Comparison of ENCODE assay signal across 10 mouse cellular contexts in the genomic region with DNA sequence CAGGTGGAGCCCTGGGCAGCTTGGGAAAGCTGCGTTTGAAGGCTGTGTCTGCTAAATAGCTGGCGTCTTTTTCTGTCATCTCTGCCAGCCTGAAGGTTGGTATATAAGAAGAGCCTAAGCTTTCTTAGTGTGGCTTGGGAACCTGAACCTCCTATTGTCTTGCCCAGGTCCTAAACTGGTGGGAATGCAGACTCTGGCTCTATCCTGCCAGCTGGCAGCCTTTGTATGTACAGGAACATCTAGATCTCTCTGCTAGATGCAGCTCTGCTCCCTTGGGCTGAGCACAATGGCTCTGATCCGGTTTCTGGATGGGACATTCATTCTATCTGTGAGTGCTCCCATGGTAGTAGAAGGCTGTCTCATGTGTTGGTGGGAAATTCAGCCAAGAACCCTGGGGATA. TPM values are rescaled to one million over a fixed set of nuclear protein-coding genes. Genes with fewer than 3 reads are reported as not detected.
DNase-seq lines count a peak whose midpoint lies in the region; ATAC-seq lines count a peak whose summit lies in the region.
"Had no signal": no experiment of that assay in that cellular context is flagged by ENCODE, and none has a peak within 500 bp of the region (broad histone marks: within the 10 kb centered on the region; RNA-seq: fewer than 3 reads in every experiment).

No protein-coding gene starts in this region.

- no peak for ATAC-seq in lung, embryonic 16.5 days (ENCODE audit: low read depth)
- ATAC-seq in limb, embryonic 12.5 days (ENCODE audit: insufficient number of reproducible peaks, insufficient read depth, low FRiP score, low TSS enrichment, low read depth), result no peak
- no peak for ATAC-seq in stomach, embryonic 16.5 days (ENCODE audit: insufficient read depth, low FRiP score)
- ATAC-seq: Patski had no signal

- peak overlapping the region; percentile 22; the same call in 1 of the 2 replicates for H3K9ac ChIP-seq in lung, embryonic 16.5 days (ENCODE audit: low read length)
- peak overlapping the region; percentile 54 for H3K9ac ChIP-seq in limb, embryonic 12.5 days (replicated peaks)
- peak overlapping the region; percentile 46 for H3K9ac ChIP-seq in stomach, embryonic 16.5 days (ENCODE audit: low read length)

- no peaks in the 10 kb centered on the region for H3K36me3 ChIP-seq in lung, embryonic 16.5 days (ENCODE audit: control insufficient read depth, insufficient read depth, low read length)
- H3K36me3 ChIP-seq in heart, embryonic 10.5 days, result peaks cover 5% of the 10 kb centered on the region; the same call in 1 of the 2 replicates
- H3K36me3 ChIP-seq in limb, embryonic 12.5 days, result peaks cover 18% of the 10 kb centered on the region
- H3K36me3 ChIP-seq in stomach, embryonic 16.5 days (ENCODE audit: control insufficient read depth, insufficient read depth, low read length), result no peaks in the 10 kb centered on the region

- H3K4me1 ChIP-seq in lung, embryonic 16.5 days (replicated peaks; ENCODE audit: control insufficient read depth, insufficient read depth, low read length), result peaks cover 15% of the 10 kb centered on the region
- H3K4me1 ChIP-seq in heart, embryonic 10.5 days, result peaks cover 65% of the 10 kb centered on the region
- peaks cover 58% of the 10 kb centered on the region for H3K4me1 ChIP-seq in limb, embryonic 12.5 days (replicated peaks)
- H3K4me1 ChIP-seq in stomach, embryonic 16.5 days (ENCODE audit: control insufficient read depth, insufficient read depth, low read length), result peaks cover 26% of the 10 kb centered on the region

- 56% methylated on average over 3 of the region's 3 CpGs for WGBS in lung, embryonic 16.5 days
- WGBS in heart, embryonic 10.5 days, result 67% methylated on average over 3 of the region's 3 CpGs
- 62% methylated on average over 3 of the region's 3 CpGs for WGBS in limb, embryonic 12.5 days
- WGBS in stomach, embryonic 16.5 days, result 45% methylated on average over 3 of the region's 3 CpGs

- peak overlapping the region; percentile 57 for H3K4me3 ChIP-seq in lung, embryonic 16.5 days (ENCODE audit: low read length)
- H3K4me3 ChIP-seq in heart, embryonic 10.5 days, result peak overlapping the region; percentile 67
- peak overlapping the region; percentile 56 for H3K4me3 ChIP-seq in limb, embryonic 12.5 days (replicated peaks)
- peak overlapping the region; percentile 64 for H3K4me3 ChIP-seq in stomach, embryonic 16.5 days (replicated peaks; ENCODE audit: low read length)

- H3K27me3 ChIP-seq in lung, embryonic 16.5 days (ENCODE audit: control insufficient read depth, insufficient read depth, low read depth, low read length), result peaks cover 11% of the 10 kb centered on the region
- peaks cover 19% of the 10 kb centered on the region for H3K27me3 ChIP-seq in heart, embryonic 10.5 days (ENCODE audit: insufficient read depth, poor library complexity, severe bottlenecking)
- H3K27me3 ChIP-seq in limb, embryonic 12.5 days, result peaks cover 22% of the 10 kb centered on the region
- H3K27me3 ChIP-seq in stomach, embryonic 16.5 days (ENCODE audit: control insufficient read depth, insufficient read depth, low read length), result no peaks in the 10 kb centered on the region; the same call in 1 of the 2 replicates
- H3K27me3 ChIP-seq: Patski had no signal

- DNase-seq in lung, postnatal 4 days, result no peak
- no peak for DNase-seq in heart, embryonic 10.5 days (ENCODE audit: low spot score)
- no peak for DNase-seq in adrenal gland, adult 18-20 months (ENCODE audit: low spot score in 2 of 2)
- DNase-seq in right cerebral cortex, postnatal 36 days (ENCODE audit: low spot score in 2 of 2), result no peak
- no peak for DNase-seq in adipocyte (ENCODE audit: low spot score)

- H3K4me2 ChIP-seq in lung, embryonic 16.5 days (ENCODE audit: low read depth, low read length), result peak overlapping the region; percentile 44
- peak overlapping the region; percentile 65 for H3K4me2 ChIP-seq in limb, embryonic 12.5 days
- H3K4me2 ChIP-seq in stomach, embryonic 16.5 days (ENCODE audit: low read depth, low read length), result peak overlapping the region; percentile 59

- H3K9me3 ChIP-seq in lung, embryonic 16.5 days (ENCODE audit: control insufficient read depth, low read length), result no peaks in the 10 kb centered on the region
- no peaks in the 10 kb centered on the region for H3K9me3 ChIP-seq in heart, embryonic 10.5 days
- H3K9me3 ChIP-seq in limb, embryonic 12.5 days, result no peaks in the 10 kb centered on the region
- H3K9me3 ChIP-seq in stomach, embryonic 16.5 days (replicated peaks; ENCODE audit: control insufficient read depth, low read length), result no peaks in the 10 kb centered on the region

- H3K27ac ChIP-seq in lung, embryonic 16.5 days (ENCODE audit: low read length), result no peak overlapping the region
- H3K27ac ChIP-seq in heart, embryonic 10.5 days, result peak overlapping the region; percentile 85
- no peak overlapping the region for H3K27ac ChIP-seq in limb, embryonic 12.5 days
- H3K27ac ChIP-seq in stomach, embryonic 16.5 days (ENCODE audit: low read length), result no peak overlapping the region

RNA-seq across cellular contexts. Expression of a gene that starts 2.9 kb away (rescaled TPM):
- 27.4 and 27.6 TPM in 2 replicates for polyA plus RNA-seq in lung, embryonic 16.5 days (2015; fragmentation: Nextera tagmentation; extraction: Ambion mirVana)
- 24.7 and 25.5 TPM in 2 replicates for polyA plus RNA-seq in heart, embryonic 10.5 days (2016; fragmentation: Nextera tagmentation; extraction: Ambion mirVana)
- polyA plus RNA-seq in limb, embryonic 12.5 days (2016; fragmentation: Nextera tagmentation; extraction: Ambion mirVana), result 24.9 and 27.9 TPM in 2 replicates
- 22.2 and 29.7 TPM in 2 replicates for polyA plus RNA-seq in stomach, embryonic 16.5 days (2015; fragmentation: Nextera tagmentation; extraction: Ambion mirVana)
- total RNA-seq in adrenal gland, adult 18-20 months (2021), result 100 to 1,000 TPM in 1 of 2 experiments, 10 to 100 TPM in 1; 60.6 to 157 TPM
- total RNA-seq: common myeloid progenitor, adult 5-6 weeks had no signal

RNA-seq across cellular contexts. Expression of a gene that starts 53.5 kb away (rescaled TPM):
- 2.1 and 2.9 TPM in 2 replicates for polyA plus RNA-seq in lung, embryonic 16.5 days (2015; fragmentation: Nextera tagmentation; extraction: Ambion mirVana)
- 0.11 and 0.16 TPM in 2 replicates for polyA plus RNA-seq in heart, embryonic 10.5 days (2016; fragmentation: Nextera tagmentation; extraction: Ambion mirVana)
- polyA plus RNA-seq in limb, embryonic 12.5 days (2016; fragmentation: Nextera tagmentation; extraction: Ambion mirVana), result 0.17 TPM in 1 of 2 replicates, not detected in the other
- polyA plus RNA-seq in stomach, embryonic 16.5 days (2015; fragmentation: Nextera tagmentation; extraction: Ambion mirVana), result 0.12 TPM in 1 of 2 replicates, not detected in the other
- total RNA-seq in adrenal gland, adult 18-20 months (2021), result not detected
- total RNA-seq: common myeloid progenitor, adult 5-6 weeks had no signal
